Mouse (Mus musculus) neural tube, embryonic 12.5 days (tissue): Measurements from ENCODE around the gene Ispd. TPM values are rescaled to one million over a fixed set of nuclear protein-coding genes. Genes with fewer than 3 reads are reported as not detected.
A peak's percentile ranks its signal among the peaks of the same experiment; 100 is the strongest.

Source experiments
- ATAC-seq: fragments of 200-750 bp; cut with Nextera tagmentation; 2 replicates; pipeline ENCODE4 v1.8.0; 2017; ENCODE audit warnings: low read depth, mild to moderate bottlenecking, moderate TSS enrichment, moderate library complexity; ENCODE audit not compliant: low FRiP score
- H3K27ac ChIP-seq: fragments of 300-500 bp; sonication (generic); 2 replicates; pipeline ENCODE4 v1.5.1; 2016
- H3K27me3 ChIP-seq: fragments of 300-500 bp; sonication (generic); replicated peaks from 2 replicates; pipeline ENCODE4 v1.6.1; 2016; ENCODE audit warnings: mild to moderate bottlenecking
- H3K36me3 ChIP-seq: fragments of 300-500 bp; sonication (generic); 2 replicates; pipeline ENCODE4 v1.6.1; 2016; ENCODE audit warnings: mild to moderate bottlenecking
- H3K4me1 ChIP-seq: fragments of 300-500 bp; sonication (generic); 2 replicates; pipeline ENCODE4 v1.6.1; 2016
- H3K4me2 ChIP-seq: fragments of 300-500 bp; sonication (generic); replicated peaks from 2 replicates; pipeline ENCODE4 v1.6.1; 2016; ENCODE audit warnings: mild to moderate bottlenecking
- H3K4me3 ChIP-seq: fragments of 300-500 bp; sonication (generic); 2 replicates; pipeline ENCODE4 v1.5.1; 2016
- H3K9ac ChIP-seq: fragments of 300-500 bp; sonication (generic); 2 replicates; pipeline ENCODE4 v1.6.1; 2016; ENCODE audit warnings: mild to moderate bottlenecking
- H3K9me3 ChIP-seq: fragments of 300-500 bp; sonication (generic); 2 replicates; pipeline ENCODE4 v1.6.1; 2016; ENCODE audit warnings: mild to moderate bottlenecking
- WGBS: fragments of 180-500 bp; shearing (Covaris S2); methylation state at CpG from one replicate; pipeline ENCODE4 v1.1.7; 2016; 5-methylcytosine and 5-hydroxymethylcytosine counted together
- polyA plus RNA-seq: library from polyadenylated mRNA; unstranded; fragments of >200 nt; fragmentation: Nextera tagmentation; extraction: Ambion mirVana; gene quantifications from 2 replicates; pipeline ENCODE4 v1.2.1, GENCODE M21; 2016

Gene Ispd
- polyA plus RNA-seq, 1 experiment from 2014 or later: 13.1 TPM

GRCm38 (mm10) chr12:36475269-36475668 lies 94.0 kb downstream of the Ispd start:
- Histone ChIP-seq H3K4me2 (no peak overlapping the region), H3K9ac (no peak overlapping the region), H3K27ac (no peak overlapping the region), H3K4me3 (no peak overlapping the region), H3K4me1 (no peaks in the 10 kb centered on the region), H3K9me3 (no peaks in the 10 kb centered on the region), H3K36me3 (no peaks in the 10 kb centered on the region), H3K27me3 (no peaks in the 10 kb centered on the region)
- WGBS: 71% methylated on average over 4 of the region's 4 CpGs
- ATAC-seq: no peak

DNA sequence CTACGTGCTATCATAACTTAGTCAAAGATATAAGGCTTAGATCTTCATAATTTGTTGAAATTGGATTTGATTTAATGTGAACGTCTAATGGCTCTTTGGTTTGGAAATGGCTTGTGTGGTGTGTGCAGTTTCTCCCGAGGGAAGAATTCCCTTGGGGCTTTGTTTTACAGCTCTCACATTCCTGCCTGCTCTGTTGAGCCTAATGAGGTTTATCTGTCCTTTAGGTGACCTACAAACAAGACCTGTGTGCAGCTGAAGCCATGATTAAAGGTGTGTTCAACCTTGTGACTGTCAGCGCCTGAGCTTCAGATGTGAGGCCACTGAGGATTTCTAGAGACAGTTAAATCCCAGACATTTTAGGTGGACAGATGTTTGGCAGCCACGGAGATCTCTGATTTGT lies 95.2 kb downstream of the Ispd start:
- Histone ChIP-seq H3K27ac (no peak overlapping the region), H3K4me1 (no peaks in the 10 kb centered on the region), H3K4me2 (no peak overlapping the region), H3K36me3 (no peaks in the 10 kb centered on the region), H3K27me3 (no peaks in the 10 kb centered on the region), H3K9me3 (no peaks in the 10 kb centered on the region), H3K9ac (no peak overlapping the region), H3K4me3 (no peak overlapping the region)
- peak; percentile 25; the same call in 1 of the 2 replicates for ATAC-seq
- 56% methylated on average over 5 of the region's 5 CpGs for WGBS

- Histone ChIP-seq H3K4me1 (no peaks in the 10 kb centered on the region), H3K36me3 (no peaks in the 10 kb centered on the region), H3K9me3 (no peaks in the 10 kb centered on the region), H3K9ac (no peak overlapping the region), H3K27me3 (no peaks in the 10 kb centered on the region), H3K4me2 (no peak overlapping the region), H3K4me3 (no peak overlapping the region), H3K27ac (no peak overlapping the region)
- WGBS: 76% methylated on average over 6 of the region's 6 CpGs
- ATAC-seq: no peak
Observed at GRCm38 (mm10) chr12:36477501-36477900, 96.3 kb downstream of the Ispd start.

- Histone ChIP-seq H3K4me3 (no peak overlapping the region), H3K27me3 (no peaks in the 10 kb centered on the region), H3K4me2 (no peak overlapping the region), H3K27ac (no peak overlapping the region), H3K36me3 (no peaks in the 10 kb centered on the region), H3K9me3 (no peaks in the 10 kb centered on the region), H3K9ac (no peak overlapping the region), H3K4me1 (no peaks in the 10 kb centered on the region)
- no peak for ATAC-seq
- WGBS: 79% methylated on average over 3 of the region's 3 CpGs
Observed at GRCm38 (mm10) chr12:36477926-36478325, 96.7 kb downstream of the Ispd start.

- no peaks in the 10 kb centered on the region for H3K36me3 ChIP-seq
- H3K4me2 ChIP-seq: no peak overlapping the region
- H3K9ac ChIP-seq: no peak overlapping the region
- ATAC-seq: no peak
- H3K27ac ChIP-seq: no peak overlapping the region
- no peaks in the 10 kb centered on the region for H3K9me3 ChIP-seq
- 88% methylated on average over 3 of the region's 3 CpGs for WGBS
- H3K27me3 ChIP-seq: no peaks in the 10 kb centered on the region
- H3K4me3 ChIP-seq: no peak overlapping the region
- no peaks in the 10 kb centered on the region for H3K4me1 ChIP-seq
Observed at GRCm38 (mm10) chr12:36481742-36482141, 100.5 kb downstream of the Ispd start.

GRCm38 (mm10) chr12:36483346-36483745 lies 102.1 kb downstream of the Ispd start:
- H3K9ac ChIP-seq: no peak overlapping the region
- WGBS: 25% methylated on average over 2 of the region's 2 CpGs
- no peak for ATAC-seq
- H3K27me3 ChIP-seq: no peaks in the 10 kb centered on the region
- no peak overlapping the region for H3K4me2 ChIP-seq
- H3K4me3 ChIP-seq: no peak overlapping the region
- H3K27ac ChIP-seq: no peak overlapping the region
- H3K36me3 ChIP-seq: no peaks in the 10 kb centered on the region
- H3K4me1 ChIP-seq: no peaks in the 10 kb centered on the region
- H3K9me3 ChIP-seq: no peaks in the 10 kb centered on the region

DNA sequence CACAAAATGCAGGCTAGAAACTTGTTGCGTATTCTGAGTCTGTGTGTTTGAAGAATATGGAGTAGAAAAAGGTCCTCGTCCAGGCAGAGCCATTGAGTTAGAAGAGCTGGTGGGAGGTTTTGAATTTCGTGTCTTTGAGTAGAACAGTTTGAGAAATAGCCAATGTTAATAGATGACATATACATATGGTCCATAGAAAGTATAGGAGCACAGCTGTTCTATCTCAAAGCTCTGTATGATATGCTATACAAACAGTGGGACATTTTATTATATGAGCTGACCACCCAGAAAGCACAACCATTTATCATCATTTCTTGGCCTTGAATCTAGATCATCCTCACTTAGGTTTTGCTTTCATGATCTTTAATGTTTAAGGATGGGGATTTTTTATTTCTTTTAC lies 116.3 kb downstream of the Ispd start:
- ATAC-seq: no peak

GRCm38 (mm10) chr12:36507111-36507903 lies 126.1 kb downstream of the Ispd start:
- Histone ChIP-seq H3K27me3 (no peaks in the 10 kb centered on the region), H3K4me2 (no peak overlapping the region), H3K4me1 (no peaks in the 10 kb centered on the region), H3K4me3 (no peak overlapping the region), H3K36me3 (no peaks in the 10 kb centered on the region), H3K9ac (no peak overlapping the region), H3K9me3 (no peaks in the 10 kb centered on the region), H3K27ac (no peak overlapping the region)
- WGBS: 68% methylated on average over 7 of the region's 7 CpGs
- no peak; the same call in 1 of the 2 replicates for ATAC-seq

More for the DNA sequence above, 116.3 kb downstream of the Ispd start:
- Histone ChIP-seq H3K4me1 (no peaks in the 10 kb centered on the region), H3K9ac (no peak overlapping the region), H3K4me2 (no peak overlapping the region), H3K27ac (no peak overlapping the region), H3K4me3 (no peak overlapping the region), H3K36me3 (no peaks in the 10 kb centered on the region), H3K27me3 (no peaks in the 10 kb centered on the region), H3K9me3 (no peaks in the 10 kb centered on the region)
- WGBS: 82% methylated on average over 3 of the region's 3 CpGs

- Histone ChIP-seq H3K9me3 (no peaks in the 10 kb centered on the region), H3K27me3 (no peaks in the 10 kb centered on the region), H3K27ac (no peak overlapping the region), H3K4me1 (no peaks in the 10 kb centered on the region), H3K9ac (no peak overlapping the region), H3K36me3 (no peaks in the 10 kb centered on the region), H3K4me3 (no peak overlapping the region), H3K4me2 (no peak overlapping the region)
- 87% methylated on average over 10 of the region's 10 CpGs for WGBS
- no peak for ATAC-seq
Observed at GRCm38 (mm10) chr12:36509954-36510642, 128.8 kb downstream of the Ispd start.

DNA sequence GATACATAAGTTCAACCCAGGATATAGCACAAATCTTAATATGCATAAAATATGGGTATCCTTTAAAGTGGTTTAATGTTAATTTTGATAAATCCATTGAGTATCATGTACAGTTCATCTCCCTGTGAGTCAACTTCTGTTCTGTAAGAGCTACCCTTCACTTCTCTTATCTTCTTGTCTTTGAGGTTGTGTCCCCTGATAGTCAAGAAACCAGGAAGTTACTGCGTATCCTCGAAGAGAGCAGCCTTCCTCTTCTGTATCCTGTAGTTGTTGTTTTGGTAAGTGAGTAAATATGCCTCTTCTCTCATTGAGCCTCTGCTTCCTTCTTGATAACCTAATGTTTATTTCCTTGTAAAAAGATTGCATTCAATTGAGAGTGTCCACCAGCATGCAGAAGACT lies 140.5 kb downstream of the Ispd start:
- Histone ChIP-seq H3K9me3 (no peaks in the 10 kb centered on the region), H3K4me3 (no peak overlapping the region), H3K4me1 (no peaks in the 10 kb centered on the region), H3K4me2 (no peak overlapping the region), H3K27ac (no peak overlapping the region), H3K9ac (no peak overlapping the region), H3K36me3 (no peaks in the 10 kb centered on the region), H3K27me3 (no peaks in the 10 kb centered on the region)
- ATAC-seq: no peak
- 92% methylated on average over 2 of the region's 2 CpGs for WGBS

DNA sequence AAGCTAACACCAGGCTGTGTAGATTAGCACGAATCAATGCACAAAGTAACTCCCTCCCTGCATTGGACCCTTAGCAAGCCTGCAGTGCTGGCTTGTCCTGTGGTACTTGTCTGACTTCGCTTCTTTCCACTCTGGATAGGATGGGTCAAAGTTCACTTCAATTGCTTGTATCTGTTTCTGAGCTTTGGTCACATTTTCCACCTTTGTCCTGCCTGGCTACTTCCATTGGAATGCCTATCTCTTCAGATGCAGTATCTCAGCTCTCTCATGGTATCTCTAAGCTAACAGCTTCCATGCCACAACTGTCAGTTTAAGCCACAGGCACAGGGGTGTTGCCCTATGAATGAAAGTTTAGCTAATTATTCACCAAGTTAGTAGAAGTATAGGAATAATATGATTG lies 142.3 kb downstream of the Ispd start:
- WGBS: 81% methylated on average over 2 of the region's 2 CpGs
- ATAC-seq: no peak
- no peak overlapping the region for H3K4me3 ChIP-seq

DNA sequence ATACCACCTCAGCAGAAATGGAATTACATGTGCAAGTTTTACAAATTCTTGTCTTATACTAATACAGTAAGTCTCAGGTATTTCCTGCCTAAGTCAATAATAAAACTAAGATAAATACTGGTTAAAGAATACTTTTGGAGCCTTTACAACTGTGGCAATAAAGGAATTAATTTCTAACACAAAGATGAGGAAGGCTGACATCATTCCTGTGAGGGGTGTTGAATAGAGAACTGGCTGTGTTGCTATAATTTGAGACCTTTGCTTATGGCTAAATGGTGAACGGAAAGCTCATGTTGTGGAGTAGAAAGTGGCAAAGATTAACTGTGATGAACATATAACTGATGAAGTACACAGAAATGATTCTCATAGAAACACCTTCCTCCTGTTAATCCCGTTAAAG lies 149.7 kb downstream of the Ispd start:
- no peaks in the 10 kb centered on the region for H3K27me3 ChIP-seq
- no peaks in the 10 kb centered on the region for H3K36me3 ChIP-seq
- H3K4me3 ChIP-seq: no peak overlapping the region
- no peak overlapping the region for H3K4me2 ChIP-seq
- no peak overlapping the region for H3K9ac ChIP-seq
- WGBS: 76% methylated on average over 2 of the region's 2 CpGs
- H3K9me3 ChIP-seq: no peaks in the 10 kb centered on the region
- H3K27ac ChIP-seq: no peak overlapping the region
- H3K4me1 ChIP-seq: no peaks in the 10 kb centered on the region
- no peak for ATAC-seq

More for the DNA sequence above, 142.3 kb downstream of the Ispd start:
- no peak overlapping the region for H3K27ac ChIP-seq
- no peaks in the 10 kb centered on the region for H3K36me3 ChIP-seq
- H3K4me1 ChIP-seq: no peaks in the 10 kb centered on the region
- no peak overlapping the region for H3K4me2 ChIP-seq
- no peaks in the 10 kb centered on the region for H3K9me3 ChIP-seq
- no peak overlapping the region for H3K9ac ChIP-seq
- no peaks in the 10 kb centered on the region for H3K27me3 ChIP-seq
